Mouse (Mus musculus): ENCODE results near the gene Copg2.

- TF ChIP-seq CTCF (IDR thresholded peaks at IDR 0.05; ENCODE audit: extremely low read depth, insufficient read depth, insufficient read length, insufficient replicate concordance) (no peak), POLR2A (IDR thresholded peaks at IDR 0.05; ENCODE audit: low read depth, low read length) (no peak)
Observed at GRCm38 (mm10) chr6:30735728-30736371, 160.7 kb downstream of the Copg2 start.
